Mouse (Mus musculus) erythroid progenitor cell, adult 5-6 weeks (primary cell): ENCODE measurements around the gene Hoxd13. TPM values are rescaled to one million over a fixed set of nuclear protein-coding genes. Genes with fewer than 3 reads are reported as not detected.

ENCODE experiments used
- total RNA-seq, 2 experiments: library from RNA; stranded (forward) in 1 of 2; stranded (reverse) in 1 of 2; fragments of 150-400 nt in 1 of 2; fragments of 186-747, 209-891 nt in 1 of 2; gene quantifications; 2 replicates each; pipeline versions ENCODE4 v1.2.3 to v1.2.4; 2015 to 2017; ENCODE audit warnings: low replicate concordance in 2 of 2

The Hoxd13 gene
- total RNA-seq, 2 experiments from 2014 or later: not detected

Other genes with a start within 250 kb of the Hoxd13 start
- 92.2 and 105 TPM in 2 replicates for gene Lnpk, start 88.9 kb upstream of the Hoxd13 start, total RNA-seq (2015; ENCODE audit: low replicate concordance)
- gene Lnpk, start 88.9 kb upstream of the Hoxd13 start, total RNA-seq (2017; ENCODE audit: low replicate concordance): 137 and 183 TPM in 2 replicates
- gene Evx2, start 8.8 kb upstream of the Hoxd13 start, total RNA-seq (2015; ENCODE audit: low replicate concordance): not detected in 2 replicates
- not detected in 2 replicates for gene Evx2, start 8.8 kb upstream of the Hoxd13 start, total RNA-seq (2017; ENCODE audit: low replicate concordance)
- gene Hoxd12, start 6.7 kb downstream of the Hoxd13 start, total RNA-seq (2015; ENCODE audit: low replicate concordance): not detected in 2 replicates
- not detected in 2 replicates for gene Hoxd12, start 6.7 kb downstream of the Hoxd13 start, total RNA-seq (2017; ENCODE audit: low replicate concordance)
- not detected in 2 replicates for gene Hoxd11, start 11.2 kb downstream of the Hoxd13 start, total RNA-seq (2015; ENCODE audit: low replicate concordance)
- gene Hoxd11, start 11.2 kb downstream of the Hoxd13 start, total RNA-seq (2017; ENCODE audit: low replicate concordance): not detected in 2 replicates
- not detected in 2 replicates for gene Hoxd10, start 23.6 kb downstream of the Hoxd13 start, total RNA-seq (2015; ENCODE audit: low replicate concordance)
- not detected in 2 replicates for gene Hoxd10, start 23.6 kb downstream of the Hoxd13 start, total RNA-seq (2017; ENCODE audit: low replicate concordance)
- not detected in 2 replicates for gene Hoxd9, start 29.4 kb downstream of the Hoxd13 start, total RNA-seq (2015; ENCODE audit: low replicate concordance)
- gene Hoxd9, start 29.4 kb downstream of the Hoxd13 start, total RNA-seq (2017; ENCODE audit: low replicate concordance): not detected in 2 replicates
- not detected in 2 replicates for gene Hoxd8, start 36.3 kb downstream of the Hoxd13 start, total RNA-seq (2015; ENCODE audit: low replicate concordance)
- gene Hoxd8, start 36.3 kb downstream of the Hoxd13 start, total RNA-seq (2017; ENCODE audit: low replicate concordance): not detected in 2 replicates
- not detected in 2 replicates for gene Hoxd3, start 43.6 kb downstream of the Hoxd13 start, total RNA-seq (2015; ENCODE audit: low replicate concordance)
- not detected in 2 replicates for gene Hoxd3, start 43.6 kb downstream of the Hoxd13 start, total RNA-seq (2017; ENCODE audit: low replicate concordance)
- gene Hoxd4, start 43.6 kb downstream of the Hoxd13 start, total RNA-seq (2015; ENCODE audit: low replicate concordance): not detected in 2 replicates
- not detected in 2 replicates for gene Hoxd4, start 43.6 kb downstream of the Hoxd13 start, total RNA-seq (2017; ENCODE audit: low replicate concordance)
- gene Gm28230, start 58.4 kb downstream of the Hoxd13 start, total RNA-seq (2015; ENCODE audit: low replicate concordance): not detected in 2 replicates
- gene Gm28230, start 58.4 kb downstream of the Hoxd13 start, total RNA-seq (2017; ENCODE audit: low replicate concordance): not detected in 2 replicates
- gene Hoxd1, start 94.7 kb downstream of the Hoxd13 start, total RNA-seq (2015; ENCODE audit: low replicate concordance): not detected in 2 replicates
- not detected in 2 replicates for gene Hoxd1, start 94.7 kb downstream of the Hoxd13 start, total RNA-seq (2017; ENCODE audit: low replicate concordance)
- 13.0 and 24.7 TPM in 2 replicates for gene Mtx2, start 157.5 kb downstream of the Hoxd13 start, total RNA-seq (2015; ENCODE audit: low replicate concordance)
- 7.2 and 11.7 TPM in 2 replicates for gene Mtx2, start 157.5 kb downstream of the Hoxd13 start, total RNA-seq (2017; ENCODE audit: low replicate concordance)